Mouse (Mus musculus) midbrain, embryonic 15.5 days (tissue): ENCODE measurements around the gene Ing4. TPM values are rescaled to one million over a fixed set of nuclear protein-coding genes. Genes with fewer than 3 reads are reported as not detected.
A peak's percentile ranks its signal among the peaks of the same experiment; 100 is the strongest.

Experiments used
- ATAC-seq: fragments of 200-750 bp; cut with Nextera tagmentation; replicated peaks from 2 replicates; pipeline ENCODE4 v1.8.0; 2017; ENCODE audit warnings: moderate TSS enrichment
- H3K27ac ChIP-seq: fragments of 300-500 bp; sonication (generic); 2 replicates; pipeline ENCODE4 v1.5.1; 2015; ENCODE audit warnings: mild to moderate bottlenecking, inconsistent platforms
- H3K27me3 ChIP-seq: fragments of 300-500 bp; sonication (generic); replicated peaks from 2 replicates; pipeline ENCODE4 v1.6.1; 2015; ENCODE audit warnings: inconsistent platforms
- H3K36me3 ChIP-seq: fragments of 300-500 bp; sonication (generic); replicated peaks from 2 replicates; pipeline ENCODE4 v1.6.1; 2015; ENCODE audit warnings: inconsistent platforms
- H3K4me1 ChIP-seq: fragments of 300-500 bp; sonication (generic); 2 replicates; pipeline ENCODE4 v1.6.1; 2015; ENCODE audit warnings: inconsistent platforms
- H3K4me2 ChIP-seq: fragments of 300-500 bp; sonication (generic); 2 replicates; pipeline ENCODE4 v1.6.1; 2015; ENCODE audit warnings: inconsistent platforms, mild to moderate bottlenecking, moderate library complexity
- H3K4me3 ChIP-seq: fragments of 300-500 bp; sonication (generic); 2 replicates; pipeline ENCODE4 v1.5.1; 2015; ENCODE audit warnings: mild to moderate bottlenecking, inconsistent platforms
- H3K9ac ChIP-seq: fragments of 300-500 bp; sonication (generic); 2 replicates; pipeline ENCODE4 v1.6.1; 2015; ENCODE audit warnings: mild to moderate bottlenecking, inconsistent platforms
- H3K9me3 ChIP-seq: fragments of 300-500 bp; sonication (generic); 2 replicates; pipeline ENCODE4 v1.6.1; 2016; ENCODE audit warnings: inconsistent platforms
- WGBS: fragments of 180-500 bp; shearing (Covaris S2); methylation state at CpG from one replicate; pipeline ENCODE4 v1.1.7; 2015; ENCODE audit warnings: mixed read lengths; 5-methylcytosine and 5-hydroxymethylcytosine counted together
- microRNA-seq: library from miRNA; unstranded; fragments of <30 nt; microRNA quantifications from one replicate; pipeline ENCODE4, GENCODE M21; 2016
- polyA plus RNA-seq: library from polyadenylated mRNA; unstranded; fragments of >200 nt; fragmentation: Nextera tagmentation; extraction: Ambion mirVana; gene quantifications from 2 replicates; pipeline ENCODE4 v1.2.1, GENCODE M21; 2015

The Ing4 gene
- polyA plus RNA-seq, 1 experiment from 2014 or later: 165 TPM

DNA sequence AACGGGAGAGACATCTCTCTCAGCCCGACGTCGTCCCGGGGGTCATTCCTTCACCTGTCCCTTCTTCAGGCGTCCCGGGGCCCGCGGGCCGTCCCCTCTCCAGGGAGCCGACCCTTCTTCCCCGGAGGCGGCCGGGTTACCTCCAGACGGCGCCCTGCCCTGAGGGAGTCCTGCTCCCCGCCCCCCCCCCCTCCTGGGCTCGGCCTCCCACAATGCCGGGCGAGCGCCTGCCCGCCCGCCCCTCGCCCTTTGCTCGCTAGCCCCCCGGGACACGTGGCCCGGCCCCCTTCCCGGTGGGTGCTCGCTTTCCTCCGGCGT, 56.7 kb downstream of the Ing4 start:
- Histone ChIP-seq H3K9me3 (no peaks in the 10 kb centered on the region), H3K4me1 (peaks cover 40% of the 10 kb centered on the region), H3K4me2 (peak overlapping the region; percentile 87), H3K27ac (peak overlapping the region; percentile 94), H3K36me3 (peaks cover 12% of the 10 kb centered on the region), H3K9ac (peak overlapping the region; percentile 74), H3K4me3 (peak overlapping the region; percentile 76), H3K27me3 (no peaks in the 10 kb centered on the region)
- ATAC-seq: no peak
- WGBS: 0% methylated on average over 27 of the region's 32 CpGs

DNA sequence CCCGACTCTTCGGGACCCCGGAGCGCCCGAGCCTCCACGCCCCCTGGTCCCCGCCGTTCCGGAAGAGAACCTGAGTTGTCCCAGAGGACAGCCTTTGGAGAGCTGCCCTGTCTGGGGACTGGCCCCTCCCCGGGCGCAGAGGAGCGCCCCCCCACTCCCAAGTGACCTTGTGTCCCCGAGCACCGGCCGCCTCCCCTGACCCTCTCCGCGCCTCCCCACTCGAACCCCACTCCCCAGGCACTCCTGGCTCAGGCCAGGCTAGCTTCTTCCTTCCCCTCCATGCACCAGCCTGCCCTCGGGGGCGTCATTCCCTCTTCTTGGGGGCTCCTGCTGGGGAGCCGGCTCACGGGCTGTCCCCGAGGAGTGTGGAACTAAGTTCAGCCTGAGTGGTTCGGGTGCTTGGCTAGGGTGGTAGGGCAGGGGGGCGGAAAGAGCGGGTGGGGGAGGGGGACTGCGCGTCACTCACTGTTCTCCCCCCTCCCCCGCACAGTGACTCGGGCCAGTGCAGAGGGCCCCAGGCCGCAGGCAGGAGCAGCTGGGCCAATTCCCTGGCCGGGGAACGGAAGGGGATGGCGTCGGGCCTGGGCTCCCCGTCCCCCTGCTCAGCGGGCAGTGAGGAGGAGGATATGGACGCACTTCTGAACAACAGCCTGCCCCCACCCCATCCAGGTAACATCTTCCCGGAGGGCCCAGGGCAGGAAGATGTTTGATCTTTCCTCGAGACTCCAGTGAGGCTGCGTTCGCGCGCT, 57.2 kb downstream of the Ing4 start:
- Histone ChIP-seq H3K4me1 (peaks cover 40% of the 10 kb centered on the region), H3K27ac (peak overlapping the region; percentile 94), H3K4me2 (peak overlapping the region; percentile 87), H3K4me3 (peak overlapping the region; percentile 76), H3K9me3 (no peaks in the 10 kb centered on the region), H3K9ac (peak overlapping the region; percentile 74), H3K27me3 (no peaks in the 10 kb centered on the region), H3K36me3 (peaks cover 17% of the 10 kb centered on the region)
- ATAC-seq: peak; percentile 40
- under 1% methylated on average over 35 of the region's 44 CpGs for WGBS

DNA sequence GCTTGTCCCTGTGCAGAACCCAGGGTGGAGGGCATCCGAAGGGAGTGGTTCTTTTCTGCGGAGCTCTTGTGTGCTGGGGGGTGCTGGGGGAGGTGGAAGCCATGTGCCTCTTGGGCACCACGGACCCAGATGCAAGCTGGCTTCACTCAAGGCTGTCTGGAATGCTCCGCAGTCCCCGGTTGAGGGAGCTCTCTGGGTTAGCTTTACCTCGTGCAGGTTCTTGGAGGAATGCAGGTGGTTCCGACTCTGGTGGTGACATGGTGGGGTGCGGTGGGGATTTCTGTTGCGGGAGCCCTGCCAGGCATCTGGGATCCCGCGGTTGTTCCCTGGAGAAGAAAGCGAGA, 57.8 kb downstream of the Ing4 start:
- peaks cover 40% of the 10 kb centered on the region for H3K4me1 ChIP-seq
- H3K27me3 ChIP-seq: no peaks in the 10 kb centered on the region
- H3K27ac ChIP-seq: peak overlapping the region; percentile 94
- under 1% methylated on average over 12 of the region's 12 CpGs for WGBS
- H3K4me2 ChIP-seq: peak overlapping the region; percentile 87
- peak overlapping the region; percentile 76 for H3K4me3 ChIP-seq
- peak overlapping the region; percentile 74 for H3K9ac ChIP-seq
- peaks cover 23% of the 10 kb centered on the region for H3K36me3 ChIP-seq
- no peaks in the 10 kb centered on the region for H3K9me3 ChIP-seq
- peak; percentile 19 for ATAC-seq

DNA sequence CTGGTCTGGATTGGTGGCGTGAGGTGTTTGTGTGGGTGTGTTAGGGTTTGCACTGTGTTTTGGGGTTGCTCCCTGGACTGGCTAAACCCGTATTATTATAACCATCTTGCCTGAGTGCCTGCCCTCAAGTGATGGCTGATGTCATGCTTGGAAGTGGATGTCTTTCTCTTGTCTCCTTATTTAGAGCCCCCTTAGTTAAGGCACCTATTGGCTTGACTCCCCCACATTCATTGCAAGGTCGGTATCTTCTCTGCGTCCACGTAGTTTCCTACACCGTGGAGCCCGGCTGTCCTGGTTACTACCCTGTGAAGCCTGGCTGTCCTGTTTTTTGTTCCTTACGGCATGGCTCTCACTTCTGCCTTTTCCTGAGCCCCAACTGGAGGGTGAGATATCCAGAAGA, 58.4 kb downstream of the Ing4 start:
- peak overlapping the region; percentile 76 for H3K4me3 ChIP-seq
- H3K9ac ChIP-seq: peak overlapping the region; percentile 74
- no peaks in the 10 kb centered on the region for H3K9me3 ChIP-seq
- H3K36me3 ChIP-seq: peaks cover 29% of the 10 kb centered on the region
- no peak for ATAC-seq
- 55% methylated on average over 8 of the region's 8 CpGs for WGBS
- no peaks in the 10 kb centered on the region for H3K27me3 ChIP-seq
- peak overlapping the region; percentile 87 for H3K4me2 ChIP-seq
- H3K27ac ChIP-seq: peak overlapping the region; percentile 94; the same call in 1 of the 2 replicates
- H3K4me1 ChIP-seq: peaks cover 40% of the 10 kb centered on the region

DNA sequence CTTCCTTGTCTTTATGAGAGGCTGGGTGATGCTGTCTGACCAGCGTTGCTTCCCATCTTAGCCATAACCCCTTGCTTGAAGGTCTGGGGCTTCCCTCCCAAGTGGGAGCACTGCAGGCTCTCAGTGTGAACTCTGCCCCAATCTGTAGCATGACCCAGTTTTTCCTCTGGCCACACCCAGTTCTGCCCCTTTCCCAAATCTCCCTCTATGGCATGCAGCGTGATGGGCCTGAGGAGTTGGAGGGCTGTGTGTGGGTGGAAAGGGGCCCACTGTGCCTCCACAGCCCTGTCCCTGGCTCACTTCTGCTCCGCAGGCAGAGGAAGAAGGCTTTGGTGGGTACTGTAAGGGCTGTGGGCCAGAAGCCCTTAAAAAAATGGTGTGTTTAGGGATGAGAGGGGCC, 59.0 kb downstream of the Ing4 start:
- H3K4me2 ChIP-seq: peak overlapping the region; percentile 87
- whole genome bisulfite sequencing: 64% methylated on average over 3 of the region's 3 CpGs
- H3K9ac ChIP-seq: peak overlapping the region; percentile 74
- H3K27me3 ChIP-seq: no peaks in the 10 kb centered on the region
- H3K4me3 ChIP-seq: peak overlapping the region; percentile 76
- no peak for ATAC-seq
- peaks cover 32% of the 10 kb centered on the region for H3K36me3 ChIP-seq
- H3K4me1 ChIP-seq: peaks cover 40% of the 10 kb centered on the region
- no peaks in the 10 kb centered on the region for H3K9me3 ChIP-seq
- H3K27ac ChIP-seq: peak overlapping the region; percentile 66; the same call in 1 of the 2 replicates

Small RNAs within 50 kb of the gene (microRNA-seq; reads per million reads assigned to microRNA genes)
- not detected for gene Mir7045

Other genes with a start within 250 kb of the Ing4 start
- gene Spsb2, start 231.1 kb upstream of the Ing4 start, polyA plus RNA-seq: 8.8 and 10.1 TPM in 2 replicates
- 383 and 391 TPM in 2 replicates for gene Tpi1, start 225.5 kb upstream of the Ing4 start, polyA plus RNA-seq
- gene Usp5, start 210.3 kb upstream of the Ing4 start, polyA plus RNA-seq: 233 and 234 TPM in 2 replicates
- 23.2 and 32.9 TPM in 2 replicates for gene Cdca3, start 210.2 kb upstream of the Ing4 start, polyA plus RNA-seq
- gene Gnb3, start 199.5 kb upstream of the Ing4 start, polyA plus RNA-seq: 2.6 and 2.8 TPM in 2 replicates
- gene P3h3, start 182.0 kb upstream of the Ing4 start, polyA plus RNA-seq: 16.1 and 18.1 TPM in 2 replicates
- 41.0 and 42.0 TPM in 2 replicates for gene Gpr162, start 175.8 kb upstream of the Ing4 start, polyA plus RNA-seq
- gene Cd4, start 151.5 kb upstream of the Ing4 start, polyA plus RNA-seq: 0.21 and 0.33 TPM in 2 replicates
- gene Lag3, start 128.1 kb upstream of the Ing4 start, polyA plus RNA-seq: 2.8 and 3.2 TPM in 2 replicates
- gene Ptms, start 119.7 kb upstream of the Ing4 start, polyA plus RNA-seq: 880 and 884 TPM in 2 replicates
- 559 and 568 TPM in 2 replicates for gene Mlf2, start 108.4 kb upstream of the Ing4 start, polyA plus RNA-seq
- gene Cops7a, start 74.2 kb upstream of the Ing4 start, polyA plus RNA-seq: 94.5 and 95.5 TPM in 2 replicates
- 70.8 and 75.8 TPM in 2 replicates for gene Pianp, start 43.1 kb upstream of the Ing4 start, polyA plus RNA-seq
- gene Zfp384, start 30.6 kb upstream of the Ing4 start, polyA plus RNA-seq: 19.1 and 19.9 TPM in 2 replicates
- 18.4 and 19.6 TPM in 2 replicates for gene Acrbp, start 9.9 kb downstream of the Ing4 start, polyA plus RNA-seq
- 0.56 and 0.60 TPM in 2 replicates for gene Lpar5, start 28.2 kb downstream of the Ing4 start, polyA plus RNA-seq
- gene Chd4, start 56.2 kb downstream of the Ing4 start, polyA plus RNA-seq: 105 and 125 TPM in 2 replicates
- gene Nop2, start 92.1 kb downstream of the Ing4 start, polyA plus RNA-seq: 48.4 and 49.1 TPM in 2 replicates
- gene Iffo1, start 105.5 kb downstream of the Ing4 start, polyA plus RNA-seq: 22.0 and 23.3 TPM in 2 replicates
- gene Gapdh, start 126.7 kb downstream of the Ing4 start, polyA plus RNA-seq: 1,389 and 1,453 TPM in 2 replicates
- 58.3 and 58.6 TPM in 2 replicates for gene Ncapd2, start 151.9 kb downstream of the Ing4 start, polyA plus RNA-seq
- gene Mrpl51, start 152.0 kb downstream of the Ing4 start, polyA plus RNA-seq: 129 and 131 TPM in 2 replicates
- 15.5 and 16.5 TPM in 2 replicates for gene Vamp1, start 175.8 kb downstream of the Ing4 start, polyA plus RNA-seq
- 6.3 TPM in 2 replicates for gene Tapbpl, start 192.1 kb downstream of the Ing4 start, polyA plus RNA-seq
- 1.4 and 2.3 TPM in 2 replicates for gene Cd27, start 197.2 kb downstream of the Ing4 start, polyA plus RNA-seq
- gene Tuba3a, start 246.3 kb downstream of the Ing4 start, polyA plus RNA-seq: not detected in 2 replicates